Mouse (Mus musculus) c-Kit-positive CD71-positive TER-119-negative erythroid progenitor cells, embryonic 14.5 days (primary cell): ENCODE data around the gene Tfdp1.
"Not testable (repeated sequence)": the region's sequence is repeated elsewhere in the genome, so short reads cannot be mapped to it uniquely, and the experiment has no call there.

Experiments used
- DNase-seq: peaks from one replicate; pipeline ENCODE4 v3.0.0-alpha.2; 2013; ENCODE audit warnings: low read depth

The Tfdp1 gene

GRCm38 (mm10) chr8:13338255-13338860 is at the start of gene Tfdp1:
Gene Tfdp1, plus strand, starts transcription at chr8:13338751.
- DNase-seq: peak; percentile 76

- DNase-seq: peak; percentile 71
These were observed 46.2 kb upstream of the Tfdp1 start for GRCm38 (mm10) chr8:13292364-13292763.

GRCm38 (mm10) chr8:13293677-13294470 is 44.7 kb upstream of the Tfdp1 start:
- no peak for DNase-seq

- DNase-seq: no peak
These were observed 39.0 kb upstream of the Tfdp1 start for GRCm38 (mm10) chr8:13299571-13299970.

- DNase-seq: no peak
These were observed 37.5 kb upstream of the Tfdp1 start for GRCm38 (mm10) chr8:13301036-13301435.

GRCm38 (mm10) chr8:13305459-13305858 is 33.1 kb upstream of the Tfdp1 start:
- no peak for DNase-seq

- no peak for DNase-seq
These were observed 32.7 kb upstream of the Tfdp1 start for GRCm38 (mm10) chr8:13305884-13306283.

- peak; percentile 31 for DNase-seq
These were observed 32.1 kb upstream of the Tfdp1 start for GRCm38 (mm10) chr8:13306309-13306909.

- no peak for DNase-seq
These were observed 31.6 kb upstream of the Tfdp1 start for GRCm38 (mm10) chr8:13306916-13307315.

- no peak for DNase-seq
These were observed 23.6 kb upstream of the Tfdp1 start for GRCm38 (mm10) chr8:13314922-13315321.

- no peak for DNase-seq
These were observed 21.9 kb upstream of the Tfdp1 start for GRCm38 (mm10) chr8:13316671-13317070.

GRCm38 (mm10) chr8:13326598-13326997 is 12.0 kb upstream of the Tfdp1 start:
- no peak for DNase-seq

- no peak for DNase-seq
These were observed 3.9 kb upstream of the Tfdp1 start for GRCm38 (mm10) chr8:13334671-13335070.

- DNase-seq: not testable (repeated sequence)
These were observed 1.3 kb upstream of the Tfdp1 start for GRCm38 (mm10) chr8:13337245-13337644.

- DNase-seq: no peak
These were observed 873 bp upstream of the Tfdp1 start for GRCm38 (mm10) chr8:13337678-13338077.

- no peak for DNase-seq
These were observed 522 bp downstream of the Tfdp1 start for GRCm38 (mm10) chr8:13338901-13339645.

GRCm38 (mm10) chr8:13339646-13339990 is 1.1 kb downstream of the Tfdp1 start:
- no peak for DNase-seq

- no peak for DNase-seq
These were observed 2.1 kb downstream of the Tfdp1 start for GRCm38 (mm10) chr8:13340650-13341049.

- DNase-seq: no peak
These were observed 3.8 kb downstream of the Tfdp1 start for GRCm38 (mm10) chr8:13342340-13342739.

GRCm38 (mm10) chr8:13343134-13343533 is 4.6 kb downstream of the Tfdp1 start:
- no peak for DNase-seq

GRCm38 (mm10) chr8:13350052-13350451 is 11.5 kb downstream of the Tfdp1 start:
- DNase-seq: no peak

- no peak for DNase-seq
These were observed 13.0 kb downstream of the Tfdp1 start for GRCm38 (mm10) chr8:13351593-13351992.

GRCm38 (mm10) chr8:13352601-13353000 is 14.1 kb downstream of the Tfdp1 start:
- no peak for DNase-seq
